Mouse (Mus musculus): ENCODE data around the gene Arsb.

GRCm38 (mm10) chr13:93914206-93914605 lies 142.8 kb downstream of the Arsb start:
- TF ChIP-seq POLR2A (IDR thresholded peaks at IDR 0.05; ENCODE audit: extremely low read depth, insufficient read depth, low read length) (no peak), CTCF (IDR thresholded peaks at IDR 0.05; ENCODE audit: extremely low read depth, insufficient read depth, low read length) (no peak)
